Mouse (Mus musculus) megakaryocyte, embryonic 14.5 days (primary cell): Measurements from ENCODE around the gene Gm42417.

Experiments
- FLI1 ChIP-seq: IDR thresholded peaks from 2 replicates; pipeline ENCODE4 v1.6.1; 2012; ENCODE audit warnings: low read length, inconsistent platforms, mixed read lengths
- GATA1 ChIP-seq: IDR thresholded peaks from 3 replicates; pipeline ENCODE4 v1.6.1; 2012; ENCODE audit warnings: mixed read lengths, low read length, inconsistent platforms, borderline replicate concordance

DNA sequence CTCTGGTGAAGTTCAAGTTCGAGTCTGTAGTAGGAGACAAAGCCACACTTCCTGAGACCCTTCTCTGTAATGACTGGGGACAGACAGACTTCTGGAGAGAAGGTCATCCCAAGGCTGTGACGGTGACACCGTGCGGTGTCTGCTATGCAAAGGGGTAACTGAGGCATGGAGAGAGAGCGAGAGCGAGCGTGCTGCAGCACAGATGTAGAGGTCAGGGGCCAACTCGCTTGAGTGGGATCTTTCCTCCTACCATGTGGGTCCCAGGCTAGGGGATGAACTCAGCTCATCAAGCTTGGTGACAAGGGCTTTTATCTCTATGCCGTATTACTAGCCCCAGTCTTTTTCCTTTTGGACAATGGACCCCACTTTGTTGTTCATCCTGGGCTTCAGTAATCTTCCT, 52.1 kb downstream of the Gm42417 start:
- TF ChIP-seq GATA1 = no peak
- TF ChIP-seq FLI1 = no peak
